Mouse (Mus musculus) liver, adult (tissue): ENCODE results near the gene Cldn11.
A peak's percentile ranks its signal among the peaks of the same experiment; 100 is the strongest.

Source experiments
- GATA4 ChIP-seq: IDR thresholded peaks from 2 replicates; pipeline ENCODE4 v1.6.1; 2014; ENCODE audit warnings: mild to moderate bottlenecking, low read length; ENCODE audit not compliant: insufficient replicate concordance

Cldn11 gene

DNA sequence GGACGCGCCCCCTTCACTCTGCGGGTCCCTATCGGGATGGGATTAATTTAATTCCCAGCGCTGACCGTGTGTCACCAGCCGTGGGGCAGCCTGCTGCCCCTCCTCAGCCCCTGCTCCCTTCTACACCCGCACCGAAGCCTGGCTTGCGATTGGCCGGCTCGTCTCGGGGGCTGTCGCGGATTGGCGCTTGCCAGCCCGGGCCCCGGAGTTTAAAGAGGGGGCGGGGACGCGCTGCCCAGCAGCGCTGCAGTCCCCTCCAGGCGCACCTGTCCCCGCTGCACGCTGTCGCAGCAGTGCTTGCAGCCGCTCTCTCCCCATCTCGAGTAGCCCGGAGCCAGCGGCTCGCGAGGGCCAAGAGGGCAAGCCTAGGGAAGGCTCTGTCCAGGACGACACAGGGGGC, at the start of gene Cldn11:
Cldn11 (plus strand) TSS at position 215 of the 400 bp plus-strand sequence.
- no peak for TF ChIP-seq GATA4

DNA sequence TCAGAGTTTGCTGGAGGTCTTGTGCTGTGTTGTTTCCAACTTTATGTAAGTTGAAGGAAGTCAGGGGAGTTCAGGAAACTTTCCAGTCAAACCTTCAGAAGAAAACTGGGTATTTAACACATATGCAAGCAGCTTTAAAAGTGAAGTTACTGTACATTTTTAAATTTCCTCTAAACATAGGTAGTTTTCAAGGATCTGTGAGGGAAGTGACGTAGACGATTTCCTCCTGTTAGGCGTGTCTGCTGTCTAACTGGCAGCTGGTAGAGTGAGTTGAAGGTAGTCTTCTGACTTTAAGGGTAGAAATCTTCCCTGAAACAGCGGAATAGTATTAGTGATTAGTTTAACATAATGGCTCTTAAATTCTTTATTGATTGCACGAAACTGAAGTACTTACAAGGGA, 49.7 kb upstream of the Cldn11 start:
- no peak for TF ChIP-seq GATA4

- TF ChIP-seq GATA4, result no peak
Observed at GRCm38 (mm10) chr3:31100802-31101201, 48.9 kb upstream of the Cldn11 start.

- TF ChIP-seq GATA4, result no peak
Observed at GRCm38 (mm10) chr3:31104936-31105335, 44.8 kb upstream of the Cldn11 start.

GRCm38 (mm10) chr3:31106597-31106996, 43.1 kb upstream of the Cldn11 start:
- TF ChIP-seq GATA4, result no peak

DNA sequence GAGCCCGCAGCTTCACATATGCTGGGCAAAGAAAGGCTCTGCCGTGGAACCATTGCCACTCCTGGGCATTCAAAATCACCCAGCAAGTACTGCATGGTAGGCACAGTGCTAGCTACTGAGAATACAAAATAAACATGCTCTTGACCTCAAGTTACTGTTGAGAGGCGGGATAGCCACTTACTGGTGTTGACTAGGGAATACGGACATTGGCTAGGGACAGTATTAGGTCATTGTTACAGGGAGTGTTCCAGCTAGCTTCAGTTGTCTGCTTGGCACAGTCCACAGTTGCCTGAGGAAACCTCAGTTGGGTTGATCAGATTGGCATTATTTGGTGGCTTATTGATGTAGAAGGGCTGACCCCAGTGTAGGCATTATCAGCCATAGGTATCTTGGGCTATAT, 42.0 kb upstream of the Cldn11 start:
- no peak for TF ChIP-seq GATA4

DNA sequence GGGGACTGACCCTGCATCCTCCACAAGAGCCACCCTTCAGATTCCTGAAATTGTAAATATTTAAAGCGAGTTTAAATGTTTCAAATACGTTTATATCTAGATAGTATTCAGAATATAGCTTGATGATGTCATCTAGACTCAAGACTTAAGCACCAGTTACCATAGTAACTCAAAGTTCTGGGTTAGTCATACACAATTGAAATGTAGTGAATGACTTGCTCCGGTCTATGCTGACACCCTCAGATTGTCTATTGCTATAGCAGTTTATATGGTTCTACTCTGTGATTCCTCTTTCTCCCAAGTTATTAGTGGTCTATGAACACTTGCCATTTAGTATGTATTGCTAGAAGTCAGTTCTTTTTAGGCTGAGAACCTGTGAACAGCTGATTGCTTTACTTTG, 40.6 kb upstream of the Cldn11 start:
- no peak for TF ChIP-seq GATA4

DNA sequence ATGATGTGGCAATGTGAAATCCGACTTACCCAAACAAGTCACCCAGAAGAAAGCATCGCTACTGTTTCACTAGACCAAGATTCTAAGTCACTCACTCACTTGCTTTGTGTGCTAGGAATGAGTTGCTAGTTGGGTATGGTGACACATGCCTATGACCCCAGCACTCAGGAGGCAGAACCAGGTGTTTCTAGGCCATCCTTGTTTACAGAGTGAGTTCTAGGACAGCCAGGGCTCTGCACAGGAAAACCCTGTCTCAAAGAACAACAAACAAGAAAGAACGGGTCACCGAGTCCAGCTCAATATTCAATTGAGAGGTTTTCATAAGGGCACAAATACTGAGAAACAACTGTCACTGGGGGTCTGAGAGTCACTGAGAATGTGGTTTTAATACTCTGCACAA, 26.6 kb upstream of the Cldn11 start:
- 0 out of 2 replicates have a peak, but pooled peaks have one; percentile 12 for TF ChIP-seq GATA4

DNA sequence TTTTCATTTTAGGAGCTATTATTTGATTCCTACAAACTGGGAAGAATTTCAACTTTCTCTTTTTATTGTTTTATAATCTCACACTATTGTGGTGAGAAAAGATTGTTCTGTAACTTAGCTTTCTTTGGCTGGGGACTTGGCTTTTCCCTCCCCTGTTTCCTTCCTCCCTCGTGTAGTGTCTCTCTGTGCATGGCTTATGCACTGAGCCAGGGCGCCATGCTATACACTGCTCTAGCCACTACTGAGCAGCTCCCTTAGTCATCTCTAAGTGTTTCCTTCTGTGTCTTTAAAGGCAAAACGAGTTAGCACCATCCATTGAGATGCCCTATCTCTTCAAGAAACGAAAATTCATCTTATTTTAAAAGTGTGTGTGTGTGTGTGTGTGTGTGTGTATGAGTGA, 23.4 kb upstream of the Cldn11 start:
- no peak for TF ChIP-seq GATA4

DNA sequence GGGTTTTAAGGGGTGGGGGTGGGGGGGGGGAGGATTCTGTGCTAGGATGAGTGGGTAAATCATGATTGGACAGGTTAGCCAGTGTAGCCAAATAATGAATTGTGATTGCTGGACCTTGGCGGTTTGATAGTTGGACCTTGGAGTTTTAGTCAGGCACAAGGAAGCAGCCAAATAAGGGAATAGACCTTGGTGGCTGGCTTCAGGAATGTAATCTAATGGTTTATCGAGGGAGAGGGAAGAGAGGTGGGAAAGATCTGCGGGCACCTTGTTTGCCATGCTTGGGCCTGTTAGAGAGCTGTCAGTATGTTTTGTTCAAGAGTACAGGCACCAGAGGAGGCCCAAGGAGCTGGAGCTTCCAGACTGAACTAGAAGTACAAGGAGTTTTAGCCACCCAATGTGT, 22.9 kb upstream of the Cldn11 start:
- TF ChIP-seq GATA4, result no peak

DNA sequence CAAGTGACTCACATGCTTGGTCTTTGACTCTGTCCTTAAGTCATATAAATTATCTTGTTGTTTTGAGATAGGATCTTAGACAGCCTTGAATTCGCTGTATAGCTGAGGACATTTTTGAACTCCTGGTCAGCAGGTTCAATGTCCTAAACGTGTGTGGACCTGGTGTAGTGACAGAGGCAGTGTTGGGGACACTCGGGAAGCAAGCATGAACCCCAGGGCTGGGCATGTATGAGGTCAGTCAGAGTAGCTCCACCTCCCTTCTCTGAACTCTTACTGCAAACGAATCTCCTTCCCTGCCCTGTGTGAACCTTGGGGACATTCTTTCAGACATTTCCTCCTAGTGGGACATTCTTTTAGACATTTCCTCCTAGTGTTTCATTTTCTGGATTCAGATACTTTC, 20.0 kb upstream of the Cldn11 start:
- TF ChIP-seq GATA4, result no peak

- TF ChIP-seq GATA4, result peak; percentile 70; the same call in 1 of the 2 replicates
Observed at GRCm38 (mm10) chr3:31133664-31134063, 16.1 kb upstream of the Cldn11 start.

DNA sequence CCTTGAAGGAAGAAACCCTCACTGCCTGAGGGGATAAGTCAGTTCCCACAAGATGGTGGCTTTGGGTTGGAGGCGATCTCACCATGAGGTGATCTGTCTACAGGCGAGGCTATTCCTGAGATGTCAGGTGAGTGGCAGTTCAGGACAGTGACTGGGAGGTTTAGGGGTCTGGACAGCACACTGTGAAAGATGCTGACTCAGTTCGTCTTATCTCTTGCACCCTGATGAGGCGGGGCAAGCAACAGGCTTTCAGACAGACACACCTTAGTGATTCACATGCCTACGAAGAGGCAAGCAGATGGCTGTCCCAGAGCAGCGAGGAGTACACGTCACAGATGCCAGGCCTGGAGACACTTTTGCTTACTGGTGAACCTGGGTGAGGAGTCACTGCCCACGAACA, 15.5 kb upstream of the Cldn11 start:
- no peak for TF ChIP-seq GATA4

DNA sequence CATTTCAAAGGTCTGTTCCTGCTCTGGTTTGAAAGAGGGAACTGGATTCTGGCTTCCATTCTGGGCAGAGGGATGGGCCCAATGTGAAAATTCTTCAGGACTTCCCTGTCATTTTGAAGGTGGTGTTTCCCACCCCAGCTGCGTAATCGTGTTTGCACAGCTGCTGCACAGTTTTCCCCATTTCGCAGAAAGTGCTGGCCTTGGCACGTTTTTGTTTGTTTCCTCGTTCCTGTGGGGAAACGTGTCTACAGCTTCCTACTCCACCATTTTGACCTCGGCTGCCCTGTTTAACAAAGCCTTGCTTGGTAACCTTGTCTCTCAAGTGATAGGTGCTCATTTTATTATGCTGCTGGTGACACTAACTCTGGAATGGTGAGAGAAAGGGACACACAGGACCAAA, 15.0 kb upstream of the Cldn11 start:
- no peak for TF ChIP-seq GATA4

DNA sequence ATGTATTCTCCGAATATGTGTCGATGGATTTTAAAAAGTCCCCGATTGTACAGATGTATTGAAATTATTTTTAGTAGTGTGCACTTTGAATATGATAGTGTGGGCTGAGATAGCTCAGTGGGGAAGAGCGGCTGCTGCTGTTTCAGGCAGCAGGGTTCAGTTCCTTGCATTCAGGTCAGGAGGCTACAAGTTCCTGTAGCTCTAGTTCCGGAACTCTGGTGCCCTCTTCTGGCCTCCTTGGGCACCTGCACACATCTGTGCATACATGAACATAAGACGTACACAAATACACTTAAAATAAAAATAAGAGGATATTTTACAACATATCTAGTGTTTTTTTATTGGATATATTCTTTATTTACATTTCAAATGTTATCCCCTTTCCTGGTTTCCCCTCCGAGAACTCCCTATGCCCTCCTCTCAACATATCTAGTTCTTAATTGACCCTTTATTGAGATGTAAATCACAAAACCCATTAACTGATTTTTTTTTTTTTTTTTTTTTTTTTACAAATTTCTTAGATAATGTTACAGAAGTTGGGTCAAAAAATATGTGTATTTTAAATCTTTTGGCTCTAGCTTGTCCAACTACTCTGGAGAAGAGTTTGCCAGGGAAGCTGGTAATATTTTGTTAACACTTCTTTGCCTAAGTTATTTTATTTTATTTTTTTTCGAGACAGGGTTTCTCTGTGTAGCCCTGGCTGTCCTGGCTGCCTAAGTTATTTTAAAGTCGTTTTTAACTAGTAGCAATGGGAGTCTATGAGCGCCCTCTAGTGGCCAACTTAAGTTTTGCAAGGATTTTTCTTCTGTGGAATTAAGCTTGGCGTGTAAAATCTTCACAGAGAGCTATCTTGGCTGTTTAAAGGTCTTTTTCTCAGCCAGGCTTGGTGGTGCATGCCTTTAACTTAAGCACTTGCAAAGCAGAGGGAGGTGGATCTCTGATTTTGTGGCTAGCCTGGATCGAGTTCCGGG, 11.0 kb upstream of the Cldn11 start:
- no peak for TF ChIP-seq GATA4

DNA sequence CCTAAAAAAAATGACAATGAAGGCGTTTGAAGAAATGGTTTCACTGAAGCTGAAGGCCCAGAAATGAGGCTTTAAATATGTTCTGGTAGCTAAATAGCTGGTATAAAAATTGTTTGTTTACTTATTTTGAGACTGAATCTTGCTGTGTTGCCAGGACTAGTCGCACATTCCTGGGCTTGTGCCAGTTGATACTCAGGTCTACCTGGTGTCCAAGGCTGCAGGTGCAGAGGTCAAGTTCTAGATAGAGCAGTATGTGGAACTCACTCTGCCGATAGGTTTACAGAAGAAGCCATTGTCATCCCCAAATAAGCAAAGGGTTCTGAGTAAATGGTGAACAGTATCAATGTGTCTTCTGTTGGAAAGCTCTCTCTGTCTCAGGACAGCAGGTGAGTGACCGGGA, 8.1 kb upstream of the Cldn11 start:
- no peak for TF ChIP-seq GATA4
